Mouse (Mus musculus): ENCODE data around the gene Arl3. TPM values are rescaled to one million over a fixed set of nuclear protein-coding genes. Genes with fewer than 3 reads are reported as not detected.

The Arl3 gene
- polyA plus RNA-seq, 1 experiment from 2014 or later, result 101 TPM

Other genes starting within 250 kb of the Arl3 start
- gene Psd, start 246.0 kb downstream of the Arl3 start, polyA plus RNA-seq (2015; fragmentation: Nextera tagmentation; extraction: Ambion mirVana), result 4.1 and 5.1 TPM in 2 replicates
- 11.0 and 12.8 TPM in 2 replicates for gene Fbxl15, start 245.0 kb downstream of the Arl3 start, polyA plus RNA-seq (2015; fragmentation: Nextera tagmentation; extraction: Ambion mirVana)
- gene Cuedc2, start 234.5 kb downstream of the Arl3 start, polyA plus RNA-seq (2015; fragmentation: Nextera tagmentation; extraction: Ambion mirVana), result 142 and 150 TPM in 2 replicates
- 6.0 TPM in 2 replicates for gene Mfsd13a, start 232.1 kb downstream of the Arl3 start, polyA plus RNA-seq (2015; fragmentation: Nextera tagmentation; extraction: Ambion mirVana)
- 1.1 and 1.2 TPM in 2 replicates for gene 2310034G01Rik, start 222.9 kb downstream of the Arl3 start, polyA plus RNA-seq (2015; fragmentation: Nextera tagmentation; extraction: Ambion mirVana)
- gene Actr1a, start 177.4 kb downstream of the Arl3 start, polyA plus RNA-seq (2015; fragmentation: Nextera tagmentation; extraction: Ambion mirVana), result 126 and 130 TPM in 2 replicates
- 17.6 and 18.8 TPM in 2 replicates for gene Sufu, start 176.3 kb downstream of the Arl3 start, polyA plus RNA-seq (2015; fragmentation: Nextera tagmentation; extraction: Ambion mirVana)
- 17.0 and 19.4 TPM in 2 replicates for gene Trim8, start 71.5 kb downstream of the Arl3 start, polyA plus RNA-seq (2015; fragmentation: Nextera tagmentation; extraction: Ambion mirVana)
- gene Sfxn2, start 167 bp upstream of the Arl3 start, polyA plus RNA-seq (2015; fragmentation: Nextera tagmentation; extraction: Ambion mirVana), result 10.0 and 11.4 TPM in 2 replicates
- gene Wbp1l, start 25.9 kb upstream of the Arl3 start, polyA plus RNA-seq (2015; fragmentation: Nextera tagmentation; extraction: Ambion mirVana), result 60.5 and 63.3 TPM in 2 replicates
- 1.00 and 1.7 TPM in 2 replicates for gene Cyp17a1, start 100.0 kb upstream of the Arl3 start, polyA plus RNA-seq (2015; fragmentation: Nextera tagmentation; extraction: Ambion mirVana)
- gene Borcs7, start 116.7 kb upstream of the Arl3 start, polyA plus RNA-seq (2015; fragmentation: Nextera tagmentation; extraction: Ambion mirVana), result 13.7 and 14.9 TPM in 2 replicates
- gene As3mt, start 134.3 kb upstream of the Arl3 start, polyA plus RNA-seq (2015; fragmentation: Nextera tagmentation; extraction: Ambion mirVana), result 46.7 and 52.1 TPM in 2 replicates
- 1.9 and 2.7 TPM in 2 replicates for gene Cnnm2, start 188.4 kb upstream of the Arl3 start, polyA plus RNA-seq (2015; fragmentation: Nextera tagmentation; extraction: Ambion mirVana)